Mouse (Mus musculus) kidney, adult 2 months (tissue): Measurements from ENCODE around the gene Sec22a.

ENCODE experiments used
- CTCF ChIP-seq: fragments of 200-500 bp; conservative IDR thresholded peaks from 2 replicates; pipeline ENCODE4 v1.5.1; 2011; ENCODE audit warnings: low read depth, mild to moderate bottlenecking, control low read depth, low read length, moderate library complexity, mixed read lengths; ENCODE audit not compliant: insufficient read depth, insufficient read length
- POLR2A ChIP-seq: fragments of 200-500 bp; IDR thresholded peaks from one replicate; pipeline ENCODE4 v1.6.1; 2011; ENCODE audit warnings: low read depth, low read length, control low read depth

- TF ChIP-seq CTCF (no peak), POLR2A (no peak)
Measured at GRCm38 (mm10) chr16:35330451-35330850, 33.3 kb downstream of the Sec22a start.
